Mouse (Mus musculus) limb, embryonic 15.5 days (tissue): ENCODE data around the gene Ppp1r27. TPM values are rescaled to one million over a fixed set of nuclear protein-coding genes. Genes with fewer than 3 reads are reported as not detected.

Experiments
- ATAC-seq: fragments of 200-750 bp; cut with Nextera tagmentation; 2 replicates; pipeline ENCODE4 v1.8.0; 2017; ENCODE audit warnings: low read depth, moderate TSS enrichment; ENCODE audit not compliant: insufficient number of reproducible peaks, low FRiP score, low TSS enrichment
- H3K27ac ChIP-seq: fragments of 300-500 bp; sonication (generic); 2 replicates; pipeline ENCODE4 v1.5.1; 2015; ENCODE audit warnings: moderate library complexity, mild to moderate bottlenecking, inconsistent platforms
- H3K27me3 ChIP-seq: fragments of 300-500 bp; sonication (generic); 2 replicates; pipeline ENCODE4 v1.6.1; 2015; ENCODE audit warnings: inconsistent platforms
- H3K36me3 ChIP-seq: fragments of 300-500 bp; sonication (generic); 2 replicates; pipeline ENCODE4 v1.6.1; 2015; ENCODE audit warnings: inconsistent platforms
- H3K4me1 ChIP-seq: fragments of 300-500 bp; sonication (generic); 2 replicates; pipeline ENCODE4 v1.6.1; 2015; ENCODE audit warnings: inconsistent platforms
- H3K4me2 ChIP-seq: fragments of 300-500 bp; sonication (generic); 2 replicates; pipeline ENCODE4 v1.6.1; 2015; ENCODE audit warnings: mild to moderate bottlenecking, inconsistent platforms
- H3K4me3 ChIP-seq: fragments of 300-500 bp; sonication (generic); 2 replicates; pipeline ENCODE4 v1.5.1; 2015; ENCODE audit warnings: mild to moderate bottlenecking, inconsistent platforms
- H3K9ac ChIP-seq: fragments of 300-500 bp; sonication (generic); 2 replicates; pipeline ENCODE4 v1.6.1; 2015; ENCODE audit warnings: inconsistent platforms
- H3K9me3 ChIP-seq: fragments of 300-500 bp; sonication (generic); 2 replicates; pipeline ENCODE4 v1.6.1; 2016; ENCODE audit warnings: inconsistent platforms
- WGBS: fragments of 180-500 bp; shearing (Covaris S2); methylation state at CpG from one replicate; pipeline ENCODE4 v1.1.7; 2015; 5-methylcytosine and 5-hydroxymethylcytosine counted together
- polyA plus RNA-seq: library from polyadenylated mRNA; unstranded; fragments of >200 nt; fragmentation: Nextera tagmentation; extraction: Ambion mirVana; gene quantifications from 2 replicates; pipeline ENCODE4 v1.2.1, GENCODE M21; 2015

Ppp1r27 gene
- polyA plus RNA-seq, 1 experiment from 2014 or later = 3.2 TPM

- Histone ChIP-seq H3K4me2 (no peak overlapping the region), H3K9me3 (no peaks in the 10 kb centered on the region), H3K27me3 (peaks cover 36% of the 10 kb centered on the region), H3K9ac (no peak overlapping the region), H3K36me3 (no peaks in the 10 kb centered on the region), H3K4me1 (peaks cover 30% of the 10 kb centered on the region), H3K4me3 (no peak overlapping the region), H3K27ac (no peak overlapping the region)
- ATAC-seq = no peak
- 79% methylated on average over 3 of the region's 3 CpGs for WGBS
Observed at GRCm38 (mm10) chr11:120535804-120536203, 15.1 kb downstream of the Ppp1r27 start.

GRCm38 (mm10) chr11:120535145-120535544, 15.8 kb downstream of the Ppp1r27 start:
- no peak overlapping the region for H3K4me2 ChIP-seq
- no peaks in the 10 kb centered on the region for H3K36me3 ChIP-seq
- H3K4me1 ChIP-seq = peaks cover 35% of the 10 kb centered on the region
- H3K27me3 ChIP-seq = peaks cover 43% of the 10 kb centered on the region
- H3K9me3 ChIP-seq = no peaks in the 10 kb centered on the region
- WGBS = 68% methylated on average over 3 of the region's 3 CpGs
- H3K4me3 ChIP-seq = no peak overlapping the region
- no peak overlapping the region for H3K9ac ChIP-seq
- peak overlapping the region; percentile 22; the same call in 1 of the 2 replicates for H3K27ac ChIP-seq
- ATAC-seq = no peak

GRCm38 (mm10) chr11:120534093-120534492, 16.8 kb downstream of the Ppp1r27 start:
- Histone ChIP-seq H3K9me3 (no peaks in the 10 kb centered on the region), H3K36me3 (no peaks in the 10 kb centered on the region), H3K27me3 (peaks cover 53% of the 10 kb centered on the region), H3K9ac (no peak overlapping the region), H3K27ac (no peak overlapping the region), H3K4me2 (no peak overlapping the region), H3K4me1 (peaks cover 25% of the 10 kb centered on the region), H3K4me3 (no peak overlapping the region)
- ATAC-seq = no peak
- WGBS = 79% methylated on average over 8 of the region's 8 CpGs

GRCm38 (mm10) chr11:120531646-120532045, 19.3 kb downstream of the Ppp1r27 start:
- H3K9me3 ChIP-seq = no peaks in the 10 kb centered on the region
- H3K36me3 ChIP-seq = no peaks in the 10 kb centered on the region
- no peak overlapping the region for H3K4me3 ChIP-seq
- peaks cover 71% of the 10 kb centered on the region for H3K27me3 ChIP-seq
- no peak for ATAC-seq
- no peak overlapping the region for H3K9ac ChIP-seq
- no peak overlapping the region for H3K27ac ChIP-seq
- WGBS = 28% methylated on average over 9 of the region's 9 CpGs
- no peak overlapping the region for H3K4me2 ChIP-seq
- peaks cover 15% of the 10 kb centered on the region for H3K4me1 ChIP-seq

- no peaks in the 10 kb centered on the region for H3K36me3 ChIP-seq
- peak within 1 kb of the TSS; percentile 35; the same call in 1 of the 2 replicates for H3K9ac ChIP-seq
- WGBS = 8% methylated on average over 60 of the region's 62 CpGs
- H3K27me3 ChIP-seq = peaks cover 71% of the 10 kb centered on the region
- H3K4me1 ChIP-seq = peaks cover 14% of the 10 kb centered on the region
- H3K4me3 ChIP-seq = peak within 1 kb of the TSS; percentile 47
- ATAC-seq = 0 out of 2 replicates have a peak, but pooled peaks have one; percentile 42
- H3K4me2 ChIP-seq = peak within 1 kb of the TSS; percentile 90
- H3K27ac ChIP-seq = no peak within 1 kb of the TSS
- H3K9me3 ChIP-seq = no peaks in the 10 kb centered on the region
Observed at GRCm38 (mm10) chr11:120530085-120530964, 20.6 kb downstream of the Ppp1r27 start, which contains the start of gene Gcgr. Gcgr (plus strand) TSS chr11:120530699.

GRCm38 (mm10) chr11:120528903-120529302, 22.0 kb downstream of the Ppp1r27 start:
- peaks cover 12% of the 10 kb centered on the region for H3K4me1 ChIP-seq
- H3K9me3 ChIP-seq = no peaks in the 10 kb centered on the region
- H3K4me3 ChIP-seq = no peak overlapping the region
- WGBS = 61% methylated on average over 4 of the region's 4 CpGs
- no peak overlapping the region for H3K4me2 ChIP-seq
- H3K36me3 ChIP-seq = no peaks in the 10 kb centered on the region
- H3K27me3 ChIP-seq = peaks cover 64% of the 10 kb centered on the region
- no peak for ATAC-seq
- no peak overlapping the region for H3K27ac ChIP-seq
- H3K9ac ChIP-seq = no peak overlapping the region

GRCm38 (mm10) chr11:120527690-120528354, 23.1 kb downstream of the Ppp1r27 start:
- Histone ChIP-seq H3K36me3 (no peaks in the 10 kb centered on the region), H3K9ac (no peak overlapping the region), H3K27ac (no peak overlapping the region), H3K4me2 (no peak overlapping the region), H3K4me1 (peaks cover 12% of the 10 kb centered on the region), H3K27me3 (peaks cover 54% of the 10 kb centered on the region), H3K4me3 (no peak overlapping the region), H3K9me3 (no peaks in the 10 kb centered on the region)
- ATAC-seq = no peak
- 73% methylated on average over 9 of the region's 9 CpGs for WGBS

- ATAC-seq = no peak
- Histone ChIP-seq H3K36me3 (no peaks in the 10 kb centered on the region), H3K27ac (no peak overlapping the region), H3K4me3 (no peak overlapping the region), H3K4me1 (peaks cover 8% of the 10 kb centered on the region), H3K9me3 (no peaks in the 10 kb centered on the region), H3K4me2 (no peak overlapping the region), H3K9ac (no peak overlapping the region), H3K27me3 (peaks cover 37% of the 10 kb centered on the region)
- 85% methylated on average over 2 of the region's 2 CpGs for WGBS
Observed at GRCm38 (mm10) chr11:120525959-120526358, 25.0 kb downstream of the Ppp1r27 start.

- no peak overlapping the region for H3K4me3 ChIP-seq
- H3K27ac ChIP-seq = no peak overlapping the region
- no peaks in the 10 kb centered on the region for H3K9me3 ChIP-seq
- H3K36me3 ChIP-seq = no peaks in the 10 kb centered on the region
- 87% methylated on average over 8 of the region's 8 CpGs for WGBS
- no peak for ATAC-seq
- peaks cover 21% of the 10 kb centered on the region for H3K4me1 ChIP-seq
- no peak overlapping the region for H3K9ac ChIP-seq
- no peak overlapping the region for H3K4me2 ChIP-seq
- 0 out of 2 replicates have a peak, but pooled peaks cover 3% of the 10 kb centered on the region for H3K27me3 ChIP-seq
Observed at GRCm38 (mm10) chr11:120522581-120522980, 28.4 kb downstream of the Ppp1r27 start.

- H3K27me3 ChIP-seq = no peaks in the 10 kb centered on the region
- no peak overlapping the region for H3K4me2 ChIP-seq
- ATAC-seq = no peak
- H3K36me3 ChIP-seq = no peaks in the 10 kb centered on the region
- no peaks in the 10 kb centered on the region for H3K9me3 ChIP-seq
- WGBS = 46% methylated on average over 5 of the region's 5 CpGs
- no peak overlapping the region for H3K4me3 ChIP-seq
- no peak overlapping the region for H3K27ac ChIP-seq
- no peak overlapping the region for H3K9ac ChIP-seq
- H3K4me1 ChIP-seq = peaks cover 24% of the 10 kb centered on the region
Observed at GRCm38 (mm10) chr11:120520967-120521540, 29.9 kb downstream of the Ppp1r27 start.

GRCm38 (mm10) chr11:120520498-120520897, 30.4 kb downstream of the Ppp1r27 start:
- WGBS = 72% methylated on average over 9 of the region's 9 CpGs
- Histone ChIP-seq H3K9me3 (no peaks in the 10 kb centered on the region), H3K36me3 (no peaks in the 10 kb centered on the region), H3K27me3 (no peaks in the 10 kb centered on the region), H3K4me1 (peaks cover 27% of the 10 kb centered on the region), H3K9ac (no peak overlapping the region), H3K27ac (no peak overlapping the region; the same call in 1 of the 2 replicates), H3K4me2 (no peak overlapping the region), H3K4me3 (no peak overlapping the region)
- no peak for ATAC-seq

GRCm38 (mm10) chr11:120519738-120520137, 31.2 kb downstream of the Ppp1r27 start:
- ATAC-seq = no peak
- Histone ChIP-seq H3K9ac (no peak overlapping the region), H3K9me3 (no peaks in the 10 kb centered on the region), H3K27ac (peak overlapping the region; percentile 63; the same call in 1 of the 2 replicates), H3K4me2 (no peak overlapping the region), H3K27me3 (no peaks in the 10 kb centered on the region), H3K4me1 (peaks cover 27% of the 10 kb centered on the region), H3K36me3 (no peaks in the 10 kb centered on the region), H3K4me3 (no peak overlapping the region)
- WGBS = 26% methylated on average over 9 of the region's 9 CpGs
